Mouse (Mus musculus) forebrain, embryonic 10.5 days (tissue): ENCODE measurements around the gene Slc17a5. TPM values are rescaled to one million over a fixed set of nuclear protein-coding genes. Genes with fewer than 3 reads are reported as not detected.

Experiments
- DNase-seq: peaks from one replicate; pipeline ENCODE4 v3.0.0-alpha.2; 2017; ENCODE audit warnings: low spot score; ENCODE audit errors: extremely low spot score
- H3K27ac ChIP-seq: fragments of 300-500 bp; sonication (generic); 2 replicates; pipeline ENCODE4 v1.5.1; 2016; ENCODE audit warnings: mild to moderate bottlenecking
- H3K27me3 ChIP-seq: fragments of 300-500 bp; sonication (generic); 2 replicates; pipeline ENCODE4 v1.6.1; 2016; ENCODE audit warnings: mild to moderate bottlenecking; ENCODE audit not compliant: poor library complexity, severe bottlenecking
- H3K36me3 ChIP-seq: fragments of 300-500 bp; sonication (generic); replicated peaks from 2 replicates; pipeline ENCODE4 v1.6.1; 2016; ENCODE audit warnings: mild to moderate bottlenecking, moderate library complexity
- H3K4me1 ChIP-seq: fragments of 300-500 bp; sonication (generic); 2 replicates; pipeline ENCODE4 v1.6.1; 2016
- H3K4me3 ChIP-seq: fragments of 300-500 bp; sonication (generic); 2 replicates; pipeline ENCODE4 v1.5.1; 2016; ENCODE audit warnings: mild to moderate bottlenecking, moderate library complexity
- H3K9me3 ChIP-seq: fragments of 300-500 bp; sonication (generic); 2 replicates; pipeline ENCODE4 v1.6.1; 2016; ENCODE audit warnings: mild to moderate bottlenecking, moderate library complexity
- WGBS: fragments of 180-500 bp; shearing (Covaris S2); methylation state at CpG from one replicate; pipeline ENCODE4 v1.1.7; 2016; 5-methylcytosine and 5-hydroxymethylcytosine counted together
- polyA plus RNA-seq: library from polyadenylated mRNA; unstranded; fragments of >200 nt; fragmentation: Nextera tagmentation; extraction: Ambion mirVana; gene quantifications from 2 replicates; pipeline ENCODE4 v1.2.1, GENCODE M21; 2016

Gene Slc17a5
- polyA plus RNA-seq = 10.2 and 10.5 TPM in 2 replicates

DNA sequence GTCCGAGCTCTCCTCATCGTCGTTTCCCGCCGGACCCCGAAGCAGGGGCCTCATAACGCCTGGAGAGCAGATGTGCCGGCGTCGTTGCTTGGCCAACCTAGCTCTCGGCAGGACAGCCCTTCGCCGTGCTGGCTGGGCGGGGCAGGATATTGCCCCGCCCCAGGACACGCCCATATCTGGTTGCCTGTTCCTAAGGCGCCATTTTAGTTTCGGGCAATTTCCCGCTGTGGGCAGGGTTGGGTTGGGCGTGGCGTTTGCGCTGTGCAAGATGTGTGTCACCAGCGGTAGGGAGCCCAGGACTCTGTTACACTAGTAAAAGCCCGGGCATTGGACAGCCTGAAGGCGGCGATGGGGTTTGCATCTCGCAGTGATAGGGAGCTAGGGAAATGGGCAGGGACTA is at the start of gene Slc17a5:
Slc17a5 (minus strand) TSS at position 128 of the 400 bp plus-strand sequence.
- Histone ChIP-seq H3K27ac (peak within 1 kb of the TSS; percentile 90), H3K36me3 (peaks cover 3% of the 10 kb centered on the region; the same call in 1 of the 2 replicates), H3K4me3 (peak within 1 kb of the TSS; percentile 86), H3K27me3 (no peaks in the 10 kb centered on the region), H3K9me3 (no peaks in the 10 kb centered on the region), H3K4me1 (peaks cover 16% of the 10 kb centered on the region)
- WGBS = 0% methylated on average over 27 of the region's 27 CpGs
- peak; percentile 95 for DNase-seq

DNA sequence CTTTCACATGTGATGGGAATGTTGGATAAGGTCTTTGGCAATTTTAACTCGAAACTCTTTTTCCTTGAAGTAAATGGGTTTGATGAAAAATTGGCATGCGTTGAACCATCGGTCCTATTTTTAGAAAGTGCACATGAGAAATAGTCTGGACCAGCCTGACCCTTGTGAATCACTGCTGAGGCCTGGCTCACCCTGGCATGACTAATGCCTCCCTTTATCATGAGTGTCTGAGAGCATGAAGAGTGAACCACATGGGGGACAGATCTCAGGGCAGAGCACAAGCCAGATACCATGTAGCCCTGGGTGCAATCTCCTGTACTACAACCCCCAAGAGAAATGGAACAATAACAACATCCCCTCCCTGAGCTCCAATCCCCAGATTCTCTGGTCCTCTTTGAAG is 46.1 kb upstream of the Slc17a5 start:
- Histone ChIP-seq H3K9me3 (no peaks in the 10 kb centered on the region), H3K4me1 (peaks cover 4% of the 10 kb centered on the region; the same call in 1 of the 2 replicates), H3K27me3 (no peaks in the 10 kb centered on the region), H3K4me3 (no peak overlapping the region), H3K27ac (no peak overlapping the region), H3K36me3 (no peaks in the 10 kb centered on the region)
- 95% methylated on average over 3 of the region's 3 CpGs for WGBS
- DNase-seq = no peak

DNA sequence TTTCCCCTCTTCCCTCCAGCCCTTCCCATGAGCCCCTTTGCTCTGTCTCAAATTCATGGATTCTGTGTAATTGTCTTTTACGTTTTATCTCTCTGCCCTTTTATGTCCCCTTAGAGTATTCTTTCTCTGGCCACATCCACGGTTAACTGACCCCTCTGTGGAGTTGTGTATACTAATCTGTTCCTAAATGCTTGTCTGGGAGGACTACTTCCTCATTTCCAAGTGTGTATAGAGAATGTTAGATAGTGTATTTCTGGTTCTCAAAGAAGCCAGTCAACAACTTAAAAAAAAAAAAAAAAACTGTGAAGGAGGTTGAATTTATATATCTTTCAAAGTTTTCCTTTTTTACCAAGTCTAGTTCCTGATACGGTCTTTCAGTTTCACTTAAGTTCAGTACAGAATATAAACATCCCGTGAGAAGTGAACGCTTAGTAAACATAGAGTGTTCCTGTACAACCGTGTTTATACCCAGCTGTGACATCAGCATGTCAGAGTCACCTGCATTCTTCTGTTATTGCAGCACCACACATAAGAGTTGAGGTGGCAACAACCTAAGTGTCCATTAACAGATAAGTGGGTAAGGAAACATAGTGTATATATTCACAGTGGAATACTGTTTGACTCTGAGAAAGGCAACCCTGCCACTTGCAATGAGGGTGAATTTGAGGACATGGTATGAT is 44.1 kb upstream of the Slc17a5 start:
- no peak overlapping the region for H3K4me3 ChIP-seq
- no peaks in the 10 kb centered on the region for H3K9me3 ChIP-seq
- no peak overlapping the region for H3K27ac ChIP-seq
- H3K27me3 ChIP-seq = no peaks in the 10 kb centered on the region
- H3K36me3 ChIP-seq = no peaks in the 10 kb centered on the region
- H3K4me1 ChIP-seq = peaks cover 4% of the 10 kb centered on the region; the same call in 1 of the 2 replicates
- WGBS = 86% methylated on average over 6 of the region's 6 CpGs
- DNase-seq = no peak

- H3K27me3 ChIP-seq = no peaks in the 10 kb centered on the region
- H3K4me1 ChIP-seq = peaks cover 4% of the 10 kb centered on the region; the same call in 1 of the 2 replicates
- 49% methylated on average over 6 of the region's 6 CpGs for WGBS
- H3K27ac ChIP-seq = no peak overlapping the region
- no peaks in the 10 kb centered on the region for H3K36me3 ChIP-seq
- H3K4me3 ChIP-seq = no peak overlapping the region
- no peaks in the 10 kb centered on the region for H3K9me3 ChIP-seq
- no peak for DNase-seq
Measured at GRCm38 (mm10) chr9:78629991-78630390, 42.1 kb upstream of the Slc17a5 start.

- Histone ChIP-seq H3K4me1 (no peaks in the 10 kb centered on the region), H3K27ac (no peak overlapping the region), H3K27me3 (no peaks in the 10 kb centered on the region), H3K36me3 (no peaks in the 10 kb centered on the region), H3K9me3 (no peaks in the 10 kb centered on the region), H3K4me3 (no peak overlapping the region)
- DNase-seq = no peak
- 88% methylated on average over 10 of the region's 10 CpGs for WGBS
Measured at GRCm38 (mm10) chr9:78623301-78623747, 35.5 kb upstream of the Slc17a5 start.

GRCm38 (mm10) chr9:78619285-78619684 is 31.4 kb upstream of the Slc17a5 start:
- DNase-seq = no peak
- H3K27ac ChIP-seq = no peak overlapping the region
- H3K36me3 ChIP-seq = no peaks in the 10 kb centered on the region
- 87% methylated on average over 9 of the region's 9 CpGs for WGBS
- H3K4me1 ChIP-seq = peaks cover 17% of the 10 kb centered on the region
- H3K27me3 ChIP-seq = peaks cover 28% of the 10 kb centered on the region
- no peaks in the 10 kb centered on the region for H3K9me3 ChIP-seq
- H3K4me3 ChIP-seq = no peak overlapping the region

DNA sequence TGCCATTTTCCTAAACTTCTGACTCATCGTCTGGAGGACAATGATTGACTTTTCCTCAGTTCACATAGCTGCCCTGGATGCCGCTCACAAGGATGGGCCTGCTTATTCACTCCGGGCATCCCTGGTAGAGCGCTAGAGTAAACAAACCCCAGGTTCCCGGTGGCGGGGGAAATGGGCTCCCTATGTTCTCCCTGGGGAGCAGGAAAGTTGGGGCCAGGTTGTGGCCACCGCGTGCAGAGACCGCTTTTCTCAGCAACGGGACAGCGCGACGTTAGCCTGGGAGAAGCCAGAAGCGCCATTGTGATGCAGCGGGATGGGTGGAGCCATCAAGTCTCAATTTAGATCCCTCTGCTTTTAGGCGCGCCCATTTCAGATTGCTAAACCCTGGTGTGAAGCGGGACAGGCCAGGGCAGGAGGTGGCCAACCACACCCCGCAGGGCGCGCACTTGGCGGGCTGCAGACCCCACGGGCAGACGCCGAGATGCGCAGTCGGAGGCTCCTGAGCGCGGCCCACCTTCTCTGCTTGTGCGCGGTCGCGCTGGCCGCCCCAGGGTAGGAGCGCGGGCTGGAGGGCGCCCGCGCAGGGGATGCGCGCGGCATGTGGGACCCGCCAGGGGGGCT is 27.7 kb upstream of the Slc17a5 start, which contains the start of gene Cd109:
Cd109 (plus strand) TSS at position 146 of the 621 bp plus-strand sequence.
- under 1% methylated on average over 43 of the region's 43 CpGs for WGBS
- H3K36me3 ChIP-seq = no peaks in the 10 kb centered on the region
- no peaks in the 10 kb centered on the region for H3K9me3 ChIP-seq
- H3K27me3 ChIP-seq = peaks cover 34% of the 10 kb centered on the region
- H3K27ac ChIP-seq = peak within 1 kb of the TSS; percentile 88
- peaks cover 17% of the 10 kb centered on the region for H3K4me1 ChIP-seq
- DNase-seq = peak; percentile 72
- peak within 1 kb of the TSS; percentile 75 for H3K4me3 ChIP-seq

DNA sequence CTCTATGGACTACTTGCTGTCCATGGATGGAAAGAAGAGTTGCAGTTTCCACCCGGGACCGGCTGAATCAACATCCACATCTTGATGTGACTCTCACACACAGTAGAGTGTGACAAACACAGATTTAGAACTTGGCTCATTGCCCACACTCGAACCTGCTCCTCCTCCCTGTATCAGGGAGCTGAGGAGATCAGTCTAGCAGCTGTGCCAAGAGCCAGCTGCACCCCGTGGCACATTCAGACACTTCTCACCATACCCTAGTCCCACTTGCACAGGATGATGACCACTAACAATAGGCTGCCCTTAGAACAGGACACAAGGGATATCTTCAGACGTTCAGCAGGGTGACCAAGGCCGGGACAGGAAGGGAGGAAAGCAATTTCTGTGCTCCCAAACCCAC is 26.4 kb upstream of the Slc17a5 start:
- H3K4me3 ChIP-seq = no peak overlapping the region
- no peaks in the 10 kb centered on the region for H3K9me3 ChIP-seq
- 76% methylated on average over 6 of the region's 6 CpGs for WGBS
- H3K36me3 ChIP-seq = no peaks in the 10 kb centered on the region
- H3K27me3 ChIP-seq = peaks cover 34% of the 10 kb centered on the region
- no peak overlapping the region for H3K27ac ChIP-seq
- no peak for DNase-seq
- H3K4me1 ChIP-seq = peaks cover 17% of the 10 kb centered on the region

- Histone ChIP-seq H3K4me1 (no peaks in the 10 kb centered on the region), H3K27me3 (no peaks in the 10 kb centered on the region), H3K36me3 (no peaks in the 10 kb centered on the region), H3K27ac (no peak overlapping the region), H3K4me3 (no peak overlapping the region), H3K9me3 (no peaks in the 10 kb centered on the region)
- 64% methylated on average over 4 of the region's 4 CpGs for WGBS
- DNase-seq = no peak
Measured at GRCm38 (mm10) chr9:78601046-78601730, 13.3 kb upstream of the Slc17a5 start.

DNA sequence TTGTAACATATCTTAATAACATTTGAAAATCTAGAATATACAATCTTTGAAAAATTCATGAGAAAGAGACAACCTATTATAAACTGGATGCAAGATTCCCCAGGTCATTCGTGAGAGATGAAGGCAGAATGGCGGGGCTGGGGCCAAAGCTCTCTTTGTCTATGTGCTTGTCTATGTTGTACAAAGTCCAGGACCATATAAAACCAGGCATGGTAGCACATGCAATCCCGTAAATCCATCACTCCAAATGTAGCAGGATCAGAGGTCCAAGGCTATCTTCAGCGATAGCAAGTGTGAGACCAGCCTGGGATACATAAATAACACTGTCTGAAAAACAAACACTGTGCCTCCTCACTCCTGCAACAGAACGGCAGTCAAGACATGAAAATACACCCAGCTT is 12.1 kb upstream of the Slc17a5 start:
- H3K27ac ChIP-seq = no peak overlapping the region
- no peak overlapping the region for H3K4me3 ChIP-seq
- DNase-seq = no peak
- H3K4me1 ChIP-seq = no peaks in the 10 kb centered on the region
- H3K9me3 ChIP-seq = no peaks in the 10 kb centered on the region
- no peaks in the 10 kb centered on the region for H3K36me3 ChIP-seq
- WGBS = 91% methylated on average over 5 of the region's 5 CpGs
- H3K27me3 ChIP-seq = no peaks in the 10 kb centered on the region

- DNase-seq = no peak
- Histone ChIP-seq H3K9me3 (no peaks in the 10 kb centered on the region), H3K4me3 (no peak overlapping the region), H3K27me3 (no peaks in the 10 kb centered on the region), H3K27ac (no peak overlapping the region), H3K36me3 (no peaks in the 10 kb centered on the region), H3K4me1 (no peaks in the 10 kb centered on the region)
- 8% methylated on average over 5 of the region's 5 CpGs for WGBS
Measured at GRCm38 (mm10) chr9:78596834-78597233, 9.0 kb upstream of the Slc17a5 start.

DNA sequence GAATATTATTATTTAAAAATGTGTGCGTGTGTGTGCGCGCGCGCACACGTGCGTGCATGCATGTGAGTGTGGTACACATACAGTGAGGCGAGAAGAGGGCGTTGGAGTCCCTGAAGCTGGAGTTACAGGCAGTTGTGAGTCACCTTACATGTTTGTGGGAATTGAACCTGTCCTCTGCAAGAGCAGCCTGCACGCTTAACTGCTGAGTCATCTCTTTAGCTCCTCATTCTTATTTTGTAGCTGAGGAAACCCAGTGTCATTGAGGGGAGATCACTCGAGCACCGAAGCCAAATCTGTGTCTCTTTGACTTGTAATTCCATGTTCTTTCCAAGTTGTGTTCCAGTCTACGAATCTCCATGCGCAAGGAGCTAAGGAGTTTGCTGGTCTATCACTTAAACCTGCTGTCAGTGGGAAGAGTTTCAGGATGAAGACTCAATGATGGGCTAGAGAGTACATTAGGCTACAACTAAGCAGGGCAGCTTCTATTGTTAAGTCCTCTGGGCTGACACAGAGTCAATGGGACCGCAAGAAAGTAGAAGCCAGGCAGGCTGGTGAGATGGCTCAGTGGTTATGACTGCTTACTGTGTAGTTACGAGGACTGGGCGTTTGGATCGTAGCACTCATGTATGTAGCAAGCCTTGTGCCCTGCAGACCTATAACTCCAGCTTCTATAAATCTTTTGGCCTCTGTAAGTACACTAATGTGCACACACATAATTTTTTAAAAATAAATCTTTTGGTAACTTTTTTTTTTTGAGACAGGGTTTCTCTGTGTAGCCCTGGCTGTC is 8.1 kb upstream of the Slc17a5 start:
- Histone ChIP-seq H3K36me3 (no peaks in the 10 kb centered on the region), H3K4me3 (no peak overlapping the region), H3K27ac (no peak overlapping the region), H3K27me3 (no peaks in the 10 kb centered on the region), H3K4me1 (no peaks in the 10 kb centered on the region), H3K9me3 (no peaks in the 10 kb centered on the region)
- DNase-seq = no peak
- WGBS = 91% methylated on average over 18 of the region's 18 CpGs
